Mouse (Mus musculus) C2C12 (cell line): ENCODE measurements around the gene Cmss1.

Experiments used
- CEBPB ChIP-seq: IDR thresholded peaks from one replicate; pipeline ENCODE4 v1.6.1; 2011; ENCODE audit warnings: low read depth, mild to moderate bottlenecking, control low read depth, moderate library complexity
- CTCF ChIP-seq: IDR thresholded peaks from one replicate; pipeline ENCODE4 v1.5.1; 2011; ENCODE audit not compliant: control insufficient read depth, insufficient read depth, insufficient read length
- MAX ChIP-seq: IDR thresholded peaks from one replicate; pipeline ENCODE4 v1.6.1; 2011; ENCODE audit warnings: mild to moderate bottlenecking, control low read depth
- MYOD1 ChIP-seq: IDR thresholded peaks from one replicate; pipeline ENCODE4 v1.6.1; 2011; ENCODE audit warnings: low read depth; ENCODE audit not compliant: control insufficient read depth, insufficient read length
- MYOG ChIP-seq: IDR thresholded peaks from one replicate; pipeline ENCODE4 v1.6.1; 2011; ENCODE audit not compliant: control insufficient read depth, insufficient read length; ENCODE audit errors: extremely low read depth
- USF1 ChIP-seq: IDR thresholded peaks from one replicate; pipeline ENCODE4 v1.6.1; 2011; ENCODE audit warnings: low read depth, mild to moderate bottlenecking, control low read depth, moderate library complexity

- no peak for TF ChIP-seq CTCF
- TF ChIP-seq MYOG = no peak
- TF ChIP-seq USF1 = no peak
- no peak for TF ChIP-seq MYOD1
- no peak for TF ChIP-seq MAX
- no peak for TF ChIP-seq CEBPB
Observed at GRCm38 (mm10) chr16:57502761-57503160, 103.9 kb downstream of the Cmss1 start.
